Mouse (Mus musculus) gastrocnemius, postnatal 36 days (tissue): ENCODE data around the gene Dst. TPM values are rescaled to one million over a fixed set of nuclear protein-coding genes. Genes with fewer than 3 reads are reported as not detected.

Source experiments
- DNase-seq, 2 experiments: peaks; one replicate each; pipeline ENCODE4 v3.0.0; 2022
- intact Hi-C: fragments of 180-260 bp; cut with DNase I; formaldehyde crosslinking; loops from one replicate; pipeline ENCODE4 v1.15.1; 2025
- total RNA-seq, 2 experiments: library from RNA; stranded (reverse); gene quantifications; 2 replicates each; pipeline ENCODE4 v1.2.3; 2021

Gene Dst
- total RNA-seq, 2 experiments from 2014 or later, result 215 to 242 TPM

DNA sequence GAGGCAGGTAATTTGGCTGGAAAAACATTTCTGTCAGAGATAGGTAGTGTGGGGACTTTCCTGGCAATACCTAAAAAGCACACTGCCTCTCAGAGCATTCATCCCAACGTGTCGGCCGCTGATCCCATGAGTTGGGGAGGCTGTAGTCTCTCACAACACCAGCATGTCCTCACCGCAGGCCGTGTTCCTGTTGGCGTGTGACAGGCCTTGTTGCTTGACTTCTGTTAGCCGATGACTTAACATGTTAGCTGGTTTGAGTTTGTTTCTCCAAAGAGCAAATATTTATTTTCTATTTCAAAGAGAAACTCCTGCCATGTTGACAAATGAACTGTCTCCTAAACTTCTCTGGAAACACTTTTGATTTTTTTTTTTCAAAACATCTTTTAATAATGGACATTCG lies 344.2 kb downstream of the Dst start:
- DNase-seq, result no peak

DNA sequence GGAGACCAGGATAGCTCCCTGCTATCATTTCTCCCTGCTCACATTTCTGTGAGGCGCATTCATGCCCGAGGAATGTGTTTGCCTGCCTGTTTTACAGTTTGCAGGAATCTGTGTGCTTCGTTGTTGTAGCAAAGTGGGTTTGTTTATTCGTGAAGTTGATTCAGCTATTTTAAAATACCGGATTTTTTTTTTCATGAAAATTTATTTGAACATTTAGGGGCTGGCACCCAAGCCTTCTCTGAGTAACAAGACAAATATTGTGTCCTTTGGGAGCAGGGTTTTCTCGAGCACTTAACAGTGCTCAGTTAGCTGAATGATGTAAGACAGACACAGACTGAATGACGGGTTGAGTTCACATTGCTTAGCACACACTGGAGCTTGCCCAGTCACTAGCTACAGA lies 345.9 kb downstream of the Dst start:
- intact Hi-C loops, result no loop called here
- no peak for DNase-seq

More for the DNA sequence above, 344.2 kb downstream of the Dst start:
- intact Hi-C loops, result no loop called here

- DNase-seq, result no peak
- intact Hi-C loops, result no loop called here
These were observed 351.9 kb downstream of the Dst start for GRCm38 (mm10) chr1:34259898-34260297.

GRCm38 (mm10) chr1:34261011-34261410 lies 353.0 kb downstream of the Dst start:
- intact Hi-C loops, result no loop called here
- DNase-seq, result no peak

GRCm38 (mm10) chr1:34268520-34268919 lies 360.5 kb downstream of the Dst start:
- DNase-seq, result no peak
- intact Hi-C loops, result no loop called here

- intact Hi-C loops, result no loop called here
These were observed 361.6 kb downstream of the Dst start for GRCm38 (mm10) chr1:34269578-34269977.

DNA sequence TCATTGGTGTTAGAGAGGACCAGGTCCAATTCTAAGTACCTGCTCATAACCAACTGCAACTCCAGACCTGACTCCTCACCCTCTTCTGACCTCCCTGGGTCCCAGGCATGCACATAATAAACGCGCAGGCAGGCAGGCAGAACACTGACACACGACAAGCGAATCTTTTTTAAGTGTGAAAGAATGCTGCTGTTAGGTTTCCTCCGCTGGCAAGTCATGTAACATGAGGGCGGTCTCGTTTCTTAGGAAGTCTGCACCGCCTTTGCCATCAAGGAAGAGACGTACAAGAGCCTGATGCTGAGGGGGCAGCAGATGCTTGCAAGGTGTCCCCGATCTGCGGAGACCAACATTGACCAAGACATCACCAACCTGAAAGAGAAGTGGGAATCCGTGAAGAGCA lies 365.9 kb downstream of the Dst start:
- DNase-seq, result no peak
- intact Hi-C loops, result no loop called here

More at GRCm38 (mm10) chr1:34269578-34269977, 361.6 kb downstream of the Dst start:
- DNase-seq, result no peak

DNA sequence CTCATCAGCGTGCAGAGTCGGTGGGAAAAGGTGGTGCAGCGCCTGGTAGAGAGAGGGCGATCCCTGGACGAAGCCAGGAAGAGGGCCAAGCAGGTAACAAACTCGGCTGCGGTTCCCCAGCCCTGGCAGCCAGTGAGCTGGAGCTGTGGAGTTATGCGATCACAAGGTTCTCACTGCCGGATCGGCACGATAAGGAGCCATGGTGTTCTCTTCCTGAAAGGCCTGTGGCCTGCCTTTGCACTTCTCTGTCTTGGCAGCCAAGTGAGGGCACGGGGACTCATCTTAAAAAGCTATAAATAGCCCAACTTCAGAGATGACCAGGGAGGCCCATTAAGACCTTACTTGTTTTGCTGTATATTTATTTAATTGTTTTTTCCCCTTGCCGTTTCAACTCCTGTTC lies 367.8 kb downstream of the Dst start:
- intact Hi-C loops, result no loop called here

DNA sequence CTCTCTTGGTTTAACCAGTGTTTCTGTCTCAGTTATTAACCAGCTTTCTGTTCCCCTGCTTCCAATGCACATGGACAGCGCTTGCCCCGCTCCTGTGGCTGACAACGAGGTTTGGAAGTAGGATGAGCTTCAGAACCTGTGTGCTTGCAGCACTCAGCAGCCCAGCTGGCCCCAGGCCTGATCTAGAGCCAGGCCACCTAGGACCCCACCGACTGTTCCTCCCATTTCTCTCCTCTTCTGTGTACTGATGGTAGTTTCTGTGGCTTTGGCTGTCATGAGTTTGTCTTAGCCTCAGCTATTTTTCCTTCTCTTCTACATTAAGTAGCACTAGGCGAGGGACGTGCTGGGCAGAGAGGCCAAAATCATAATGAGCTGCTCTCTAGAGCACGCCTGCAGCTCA lies 368.7 kb downstream of the Dst start:
- no peak for DNase-seq
- intact Hi-C loops, result no loop called here

More for the DNA sequence above, 367.8 kb downstream of the Dst start:
- no peak for DNase-seq

GRCm38 (mm10) chr1:34277259-34277658 lies 369.2 kb downstream of the Dst start:
- intact Hi-C loops, result no loop called here
- DNase-seq, result no peak

DNA sequence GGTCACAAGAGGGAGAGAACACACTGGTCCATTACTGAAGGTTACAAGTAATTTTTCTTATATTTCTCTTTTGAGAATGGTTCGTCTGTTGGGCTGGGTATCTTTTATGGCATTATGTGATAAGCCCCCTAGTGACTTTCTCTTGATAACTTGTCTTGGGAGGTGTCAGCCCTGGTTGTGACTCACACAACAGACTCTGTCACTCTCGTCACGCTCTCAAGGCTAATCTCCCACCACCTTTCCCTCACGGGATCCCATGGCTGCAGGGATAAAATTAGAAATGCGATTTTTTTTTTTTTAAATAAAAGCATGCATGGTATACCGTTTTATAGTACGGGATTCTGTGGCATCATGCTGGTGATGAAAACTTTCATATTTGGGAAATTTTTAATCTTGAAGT lies 375.5 kb downstream of the Dst start:
- DNase-seq, result no peak
- intact Hi-C loops, result no loop called here

GRCm38 (mm10) chr1:34284979-34285378 lies 377.0 kb downstream of the Dst start:
- no peak for DNase-seq
- intact Hi-C loops, result no loop called here

- intact Hi-C loops, result no loop called here
- no peak for DNase-seq
These were observed 379.7 kb downstream of the Dst start for GRCm38 (mm10) chr1:34287731-34288130.

GRCm38 (mm10) chr1:34288181-34288580 lies 380.2 kb downstream of the Dst start:
- no peak for DNase-seq
- intact Hi-C loops, result no loop called here

- intact Hi-C loops, result no loop called here
These were observed 380.9 kb downstream of the Dst start for GRCm38 (mm10) chr1:34288721-34289471.

GRCm38 (mm10) chr1:34289472-34289748 lies 381.4 kb downstream of the Dst start:
- intact Hi-C loops, result no loop called here

More at GRCm38 (mm10) chr1:34288721-34289471, 380.9 kb downstream of the Dst start:
- no peak for DNase-seq

DNA sequence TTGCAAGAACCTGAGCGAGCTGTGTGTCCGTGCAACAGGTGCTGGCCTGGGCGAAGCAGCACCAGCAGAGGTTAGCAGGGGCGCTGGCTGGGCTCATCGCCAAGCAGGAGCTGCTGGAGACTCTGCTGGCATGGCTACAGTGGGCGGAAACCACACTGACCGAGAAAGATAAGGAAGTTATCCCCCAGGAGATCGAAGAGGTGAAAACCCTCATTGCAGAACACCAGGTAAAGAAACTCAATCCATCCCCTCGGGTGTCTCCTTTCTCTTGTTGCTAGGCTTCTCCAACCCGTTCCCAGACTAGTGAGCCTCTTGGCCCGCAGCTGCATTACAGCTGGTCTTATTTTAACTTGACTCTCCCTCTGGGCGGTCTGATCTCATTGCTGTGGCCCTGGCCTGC lies 382.3 kb downstream of the Dst start:
- peak; percentile 38 to 39 for DNase-seq
- intact Hi-C loops, result no loop called here

More at GRCm38 (mm10) chr1:34289472-34289748, 381.4 kb downstream of the Dst start:
- DNase-seq, result no peak

DNA sequence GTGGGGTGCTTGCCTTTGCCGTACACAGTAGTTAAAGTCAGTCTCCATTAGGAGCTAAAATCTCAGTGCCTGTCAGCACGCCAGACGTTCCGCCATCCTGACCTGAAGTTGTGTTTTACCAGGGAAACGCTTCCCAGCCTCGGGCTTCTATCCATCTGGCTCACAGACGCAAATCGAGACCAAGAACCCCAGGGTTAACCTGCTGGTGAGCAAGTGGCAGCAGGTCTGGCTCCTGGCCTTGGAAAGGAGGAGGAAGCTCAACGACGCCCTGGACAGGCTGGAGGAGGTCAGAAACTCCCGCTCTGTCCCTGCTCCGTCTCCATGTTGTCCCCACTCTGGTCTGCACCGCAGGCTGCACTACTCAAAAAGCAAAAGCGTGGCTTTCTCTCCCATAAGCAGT lies 385.2 kb downstream of the Dst start:
- DNase-seq, result no peak
- intact Hi-C loops, result no loop called here

- no peak for DNase-seq
- intact Hi-C loops, result no loop called here
These were observed 389.6 kb downstream of the Dst start for GRCm38 (mm10) chr1:34297636-34298035.

- no peak for DNase-seq
- intact Hi-C loops, result no loop called here
These were observed 390.7 kb downstream of the Dst start for GRCm38 (mm10) chr1:34298631-34299184.

- no peak for DNase-seq
- intact Hi-C loops, result no loop called here
These were observed 391.5 kb downstream of the Dst start for GRCm38 (mm10) chr1:34299507-34299906.

DNA sequence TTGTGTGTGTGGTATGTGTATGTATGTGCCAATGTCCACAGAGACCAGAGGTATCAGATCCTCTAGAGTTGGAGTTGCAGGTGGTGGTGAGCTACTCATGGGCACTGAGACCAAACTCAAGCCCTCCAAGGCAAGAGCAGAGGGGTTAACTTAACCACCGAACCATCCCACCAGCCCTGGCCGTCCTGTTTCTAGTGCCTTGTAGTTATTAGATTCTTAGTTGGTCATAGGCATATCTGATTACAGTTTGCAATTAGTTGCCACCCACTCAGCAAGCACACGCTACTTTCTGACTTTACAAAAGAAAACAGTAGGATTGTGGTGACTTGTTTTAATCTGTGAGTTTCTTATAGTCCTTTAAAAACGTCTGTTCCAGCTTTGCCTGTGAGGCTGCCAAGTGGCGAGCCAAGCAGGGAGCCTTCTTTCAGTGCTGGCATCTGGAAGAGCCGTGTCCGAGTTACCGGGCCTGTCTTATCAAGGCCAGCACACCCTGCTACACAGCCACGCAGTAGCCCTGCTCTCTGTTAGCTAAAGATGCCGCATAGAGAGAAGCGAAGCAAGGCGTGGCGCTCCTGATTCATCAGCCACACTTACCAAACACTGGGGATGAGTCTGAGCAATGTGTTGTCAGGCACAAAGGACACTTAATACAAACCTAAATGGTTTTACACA lies 392.4 kb downstream of the Dst start:
- intact Hi-C loops, result loop anchor here (5.0 kb wide), 1 partner anchor 112 kb away; no protein-coding TSS in a partner anchor
- no peak for DNase-seq
